Mouse (Mus musculus) stomach, embryonic 16.5 days (tissue): ENCODE measurements around the gene Usp48. TPM values are rescaled to one million over a fixed set of nuclear protein-coding genes. Genes with fewer than 3 reads are reported as not detected.

Experiments
- ATAC-seq: fragments of 200-750 bp; cut with Nextera tagmentation; 2 replicates; pipeline ENCODE4 v1.8.0; 2017; ENCODE audit warnings: moderate number of reproducible peaks, moderate TSS enrichment; ENCODE audit not compliant: insufficient read depth, low FRiP score
- H3K27ac ChIP-seq: fragments of 300-500 bp; sonication (generic); 2 replicates; pipeline ENCODE4 v1.5.1; 2014; ENCODE audit warnings: low read length
- H3K27me3 ChIP-seq: fragments of 300-500 bp; sonication (generic); 2 replicates; pipeline ENCODE4 v1.6.1; 2014; ENCODE audit warnings: low read length, control low read depth, mixed read lengths; ENCODE audit not compliant: control insufficient read depth, insufficient read depth
- H3K36me3 ChIP-seq: fragments of 300-500 bp; sonication (generic); 2 replicates; pipeline ENCODE4 v1.6.1; 2014; ENCODE audit warnings: low read length; ENCODE audit not compliant: control insufficient read depth, insufficient read depth
- H3K4me1 ChIP-seq: fragments of 300-500 bp; sonication (generic); 2 replicates; pipeline ENCODE4 v1.6.1; 2014; ENCODE audit warnings: low read length, control low read depth, mixed read lengths; ENCODE audit not compliant: control insufficient read depth, insufficient read depth
- H3K4me2 ChIP-seq: fragments of 300-500 bp; sonication (generic); 2 replicates; pipeline ENCODE4 v1.6.1; 2014; ENCODE audit warnings: low read depth, low read length, mixed read lengths
- H3K4me3 ChIP-seq: fragments of 300-500 bp; sonication (generic); replicated peaks from 2 replicates; pipeline ENCODE4 v1.5.1; 2014; ENCODE audit warnings: mild to moderate bottlenecking, low read length
- H3K9ac ChIP-seq: fragments of 300-500 bp; sonication (generic); 2 replicates; pipeline ENCODE4 v1.6.1; 2014; ENCODE audit warnings: low read length
- H3K9me3 ChIP-seq: fragments of 300-500 bp; sonication (generic); replicated peaks from 2 replicates; pipeline ENCODE4 v1.6.1; 2016; ENCODE audit warnings: low read length, control low read depth; ENCODE audit not compliant: control insufficient read depth
- WGBS: fragments of 180-500 bp; shearing (Covaris S2); extraction: QIAGEN DNeasy Blood & Tissue Kit; methylation state at CpG from one replicate; pipeline ENCODE4 v1.1.7; 2014; 5-methylcytosine and 5-hydroxymethylcytosine counted together
- polyA plus RNA-seq: library from polyadenylated mRNA; unstranded; fragments of >200 nt; fragmentation: Nextera tagmentation; extraction: Ambion mirVana; gene quantifications from 2 replicates; pipeline ENCODE4 v1.2.1, GENCODE M21; 2015

The Usp48 gene
- 55.8 and 58.3 TPM in 2 replicates for polyA plus RNA-seq

GRCm38 (mm10) chr4:137593601-137594495 is at the start of gene Usp48:
Usp48 (plus strand) TSS chr4:137593755.
- H3K4me3 ChIP-seq: peak within 1 kb of the TSS; percentile 90
- H3K4me2 ChIP-seq: peak within 1 kb of the TSS; percentile 82
- peak; percentile 95 for ATAC-seq
- H3K9me3 ChIP-seq: no peaks in the 10 kb centered on the region
- H3K4me1 ChIP-seq: peaks cover 14% of the 10 kb centered on the region
- H3K27me3 ChIP-seq: no peaks in the 10 kb centered on the region
- H3K9ac ChIP-seq: peak within 1 kb of the TSS; percentile 85
- WGBS: under 1% methylated on average over 92 of the region's 92 CpGs
- no peaks in the 10 kb centered on the region for H3K36me3 ChIP-seq
- H3K27ac ChIP-seq: peak within 1 kb of the TSS; percentile 98

GRCm38 (mm10) chr4:137545568-137545967 is 48.0 kb upstream of the Usp48 start:
- WGBS: 96% methylated on average over 9 of the region's 9 CpGs
- no peak overlapping the region for H3K4me2 ChIP-seq
- H3K9ac ChIP-seq: no peak overlapping the region
- no peak overlapping the region for H3K27ac ChIP-seq
- no peak for ATAC-seq
- no peaks in the 10 kb centered on the region for H3K27me3 ChIP-seq
- H3K36me3 ChIP-seq: peaks cover 41% of the 10 kb centered on the region
- no peaks in the 10 kb centered on the region for H3K4me1 ChIP-seq
- no peak overlapping the region for H3K4me3 ChIP-seq
- H3K9me3 ChIP-seq: no peaks in the 10 kb centered on the region

GRCm38 (mm10) chr4:137546003-137546525 is 47.5 kb upstream of the Usp48 start:
- Histone ChIP-seq H3K27ac (no peak overlapping the region), H3K36me3 (peaks cover 36% of the 10 kb centered on the region), H3K4me2 (no peak overlapping the region), H3K9me3 (no peaks in the 10 kb centered on the region), H3K4me1 (no peaks in the 10 kb centered on the region), H3K4me3 (no peak overlapping the region), H3K9ac (no peak overlapping the region), H3K27me3 (no peaks in the 10 kb centered on the region)
- ATAC-seq: no peak
- 78% methylated on average over 5 of the region's 5 CpGs for WGBS

GRCm38 (mm10) chr4:137553466-137553865 is 40.1 kb upstream of the Usp48 start:
- Histone ChIP-seq H3K4me2 (no peak overlapping the region), H3K27me3 (no peaks in the 10 kb centered on the region), H3K9ac (no peak overlapping the region), H3K4me3 (no peak overlapping the region), H3K27ac (no peak overlapping the region), H3K36me3 (peaks cover 15% of the 10 kb centered on the region), H3K9me3 (no peaks in the 10 kb centered on the region), H3K4me1 (no peaks in the 10 kb centered on the region)
- ATAC-seq: no peak
- WGBS: 92% methylated on average over 17 of the region's 17 CpGs

- 87% methylated on average over 16 of the region's 16 CpGs for WGBS
- H3K9me3 ChIP-seq: no peaks in the 10 kb centered on the region
- no peak overlapping the region for H3K27ac ChIP-seq
- H3K4me1 ChIP-seq: no peaks in the 10 kb centered on the region
- no peak overlapping the region for H3K9ac ChIP-seq
- no peak for ATAC-seq
- H3K4me3 ChIP-seq: no peak overlapping the region
- no peak overlapping the region for H3K4me2 ChIP-seq
- no peaks in the 10 kb centered on the region for H3K27me3 ChIP-seq
- peaks cover 16% of the 10 kb centered on the region for H3K36me3 ChIP-seq
Observed at GRCm38 (mm10) chr4:137556673-137557210, 36.8 kb upstream of the Usp48 start.

GRCm38 (mm10) chr4:137569873-137570272 is 23.7 kb upstream of the Usp48 start:
- Histone ChIP-seq H3K36me3 (peaks cover 6% of the 10 kb centered on the region; the same call in 1 of the 2 replicates), H3K27ac (no peak overlapping the region), H3K9me3 (no peaks in the 10 kb centered on the region), H3K9ac (no peak overlapping the region), H3K4me1 (no peaks in the 10 kb centered on the region), H3K27me3 (no peaks in the 10 kb centered on the region), H3K4me3 (no peak overlapping the region), H3K4me2 (no peak overlapping the region)
- WGBS: 74% methylated on average over 9 of the region's 9 CpGs
- ATAC-seq: peak; percentile 29; the same call in 1 of the 2 replicates

GRCm38 (mm10) chr4:137574469-137574868 is 19.1 kb upstream of the Usp48 start, which contains the start of gene Ldlrad2:
Ldlrad2 (minus strand) TSS chr4:137574569.
- Histone ChIP-seq H3K4me3 (no peak within 1 kb of the TSS), H3K27ac (no peak within 1 kb of the TSS), H3K4me2 (no peak within 1 kb of the TSS), H3K9ac (no peak within 1 kb of the TSS), H3K27me3 (no peaks in the 10 kb centered on the region), H3K9me3 (no peaks in the 10 kb centered on the region), H3K4me1 (0 out of 2 replicates have a peak, but pooled peaks cover 3% of the 10 kb centered on the region), H3K36me3 (peaks cover 4% of the 10 kb centered on the region; the same call in 1 of the 2 replicates)
- no peak for ATAC-seq
- 82% methylated on average over 10 of the region's 10 CpGs for WGBS

- 96% methylated on average over 12 of the region's 12 CpGs for WGBS
Observed at GRCm38 (mm10) chr4:137577486-137577885, 16.1 kb upstream of the Usp48 start.

More at GRCm38 (mm10) chr4:137577486-137577885, 16.1 kb upstream of the Usp48 start:
- H3K27me3 ChIP-seq: no peaks in the 10 kb centered on the region
- 0 out of 2 replicates have a peak, but pooled peaks cover 3% of the 10 kb centered on the region for H3K4me1 ChIP-seq
- no peak overlapping the region for H3K27ac ChIP-seq
- no peak overlapping the region for H3K4me2 ChIP-seq
- H3K4me3 ChIP-seq: no peak overlapping the region
- H3K9ac ChIP-seq: no peak overlapping the region
- no peaks in the 10 kb centered on the region for H3K9me3 ChIP-seq
- H3K36me3 ChIP-seq: no peaks in the 10 kb centered on the region
- no peak for ATAC-seq
